Mouse (Mus musculus) liver, postnatal 0 days (tissue): ENCODE measurements around the gene Wdr46. TPM values are rescaled to one million over a fixed set of nuclear protein-coding genes. Genes with fewer than 3 reads are reported as not detected.

Source experiments
- ATAC-seq: fragments of 200-750 bp; cut with Nextera tagmentation; 2 replicates; pipeline ENCODE4 v1.8.0; 2017; ENCODE audit warnings: mild to moderate bottlenecking, moderate library complexity
- DNase-seq: peaks from one replicate; pipeline ENCODE4 v3.0.0-alpha.2; 2016
- H3K27ac ChIP-seq: fragments of 300-500 bp; sonication (generic); 2 replicates; pipeline ENCODE4 v1.5.1; 2014; ENCODE audit warnings: antibody characterized with exemption, moderate library complexity, mild to moderate bottlenecking, low read depth
- H3K27me3 ChIP-seq: fragments of 300-500 bp; sonication (generic); 2 replicates; pipeline ENCODE4 v1.6.1; 2014; ENCODE audit warnings: low read length, control low read depth, mixed read lengths; ENCODE audit not compliant: insufficient read depth
- H3K36me3 ChIP-seq: fragments of 300-500 bp; sonication (generic); replicated peaks from 2 replicates; pipeline ENCODE4 v1.6.1; 2014; ENCODE audit warnings: mild to moderate bottlenecking, control low read depth, low read length, moderate library complexity, mixed read lengths; ENCODE audit not compliant: insufficient read depth
- H3K4me1 ChIP-seq: fragments of 300-500 bp; sonication (generic); 2 replicates; pipeline ENCODE4 v1.6.1; 2014; ENCODE audit warnings: antibody characterized with exemption, mild to moderate bottlenecking, control low read depth; ENCODE audit not compliant: insufficient read depth
- H3K4me2 ChIP-seq: fragments of 300-500 bp; sonication (generic); 2 replicates; pipeline ENCODE4 v1.6.1; 2014; ENCODE audit warnings: low read depth, mild to moderate bottlenecking, low read length, moderate library complexity, mixed read lengths
- H3K4me3 ChIP-seq: fragments of 300-500 bp; sonication (generic); 2 replicates; pipeline ENCODE4 v1.5.1; 2014; ENCODE audit warnings: low read depth, low read length
- H3K9ac ChIP-seq: fragments of 300-500 bp; sonication (generic); replicated peaks from 2 replicates; pipeline ENCODE4 v1.6.1; 2014; ENCODE audit warnings: mild to moderate bottlenecking, moderate library complexity
- H3K9me3 ChIP-seq: fragments of 300-500 bp; sonication (generic); 2 replicates; pipeline ENCODE4 v1.6.1; 2016; ENCODE audit warnings: mild to moderate bottlenecking, control low read depth, low read length, mixed read lengths
- CTCF ChIP-seq: sonication (generic); IDR thresholded peaks from 2 replicates; pipeline ENCODE4 v1.5.1; 2016; ENCODE audit warnings: antibody characterized with exemption, low read depth
- EP300 ChIP-seq: IDR thresholded peaks from 2 replicates; pipeline ENCODE4 v1.6.1; 2016; ENCODE audit warnings: antibody characterized with exemption, low read depth, mild to moderate bottlenecking
- WGBS: fragments of 180-500 bp; shearing (Covaris S2); extraction: QIAGEN DNeasy Blood & Tissue Kit; methylation state at CpG from one replicate; pipeline ENCODE4 v1.1.7; 2014; ENCODE audit not compliant: insufficient replicate concordance; 5-methylcytosine and 5-hydroxymethylcytosine counted together
- polyA plus RNA-seq: library from polyadenylated mRNA; unstranded; fragments of >200 nt; fragmentation: Nextera tagmentation; extraction: Ambion mirVana; gene quantifications from 2 replicates; pipeline ENCODE4 v1.2.1, GENCODE M21; 2015

The Wdr46 gene
- polyA plus RNA-seq, 1 experiment from 2014 or later = 12.7 TPM

DNA sequence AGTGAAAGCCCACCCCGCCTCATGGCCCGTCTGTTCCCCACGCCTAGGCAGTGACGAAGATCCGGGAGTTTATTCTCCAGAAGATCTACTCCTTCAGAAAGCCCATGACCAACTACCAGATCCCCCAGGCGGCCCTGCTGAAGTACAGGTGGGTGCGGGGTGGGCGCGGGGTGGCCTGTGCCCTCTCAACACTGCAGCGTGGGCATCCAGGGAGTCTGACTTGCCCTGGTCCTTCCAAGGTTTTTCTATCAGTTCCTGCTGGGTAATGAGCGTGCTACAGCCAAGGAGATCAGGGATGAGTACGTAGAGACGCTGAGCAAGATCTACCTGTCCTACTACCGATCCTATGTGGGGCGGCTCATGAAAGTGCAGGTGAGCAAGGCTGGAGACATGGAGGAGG lies 19.5 kb downstream of the Wdr46 start:
- H3K27ac ChIP-seq = no peak overlapping the region
- H3K4me1 ChIP-seq = peaks cover 6% of the 10 kb centered on the region
- DNase-seq = no peak
- no peak overlapping the region for H3K9ac ChIP-seq
- H3K4me3 ChIP-seq = no peak overlapping the region
- H3K36me3 ChIP-seq = peaks cover 38% of the 10 kb centered on the region
- no peaks in the 10 kb centered on the region for H3K9me3 ChIP-seq
- H3K27me3 ChIP-seq = no peaks in the 10 kb centered on the region
- no peak for ATAC-seq
- TF ChIP-seq CTCF (no peak), EP300 (no peak)
- H3K4me2 ChIP-seq = no peak overlapping the region
- WGBS = 91% methylated on average over 15 of the region's 15 CpGs

DNA sequence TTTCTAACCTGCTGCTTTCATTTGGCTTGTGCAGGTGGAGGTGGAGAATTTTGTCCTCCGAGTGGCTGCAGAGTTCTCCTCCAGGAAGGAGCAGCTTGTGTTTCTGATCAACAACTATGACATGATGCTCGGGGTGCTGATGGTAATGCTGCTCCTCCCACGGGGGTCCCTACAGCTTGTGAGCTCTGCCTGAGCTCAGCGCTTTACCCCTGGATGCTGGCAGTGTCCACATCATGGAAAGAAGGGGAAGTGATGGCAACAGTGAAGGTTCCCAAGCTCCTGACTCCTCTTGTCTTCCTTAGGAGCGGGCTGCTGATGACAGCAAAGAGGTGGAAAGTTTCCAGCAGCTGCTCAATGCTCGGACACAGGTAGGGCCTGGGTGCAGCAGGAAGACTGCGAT lies 22.4 kb downstream of the Wdr46 start:
- ATAC-seq (no peak), DNase-seq (no peak)
- no peak overlapping the region for H3K4me3 ChIP-seq
- H3K27ac ChIP-seq = no peak overlapping the region
- H3K4me2 ChIP-seq = no peak overlapping the region
- H3K36me3 ChIP-seq = peaks cover 37% of the 10 kb centered on the region
- H3K4me1 ChIP-seq = no peaks in the 10 kb centered on the region
- WGBS = 91% methylated on average over 7 of the region's 7 CpGs
- H3K27me3 ChIP-seq = no peaks in the 10 kb centered on the region
- H3K9ac ChIP-seq = no peak overlapping the region
- TF ChIP-seq EP300 = no peak
- no peak for TF ChIP-seq CTCF
- no peaks in the 10 kb centered on the region for H3K9me3 ChIP-seq

DNA sequence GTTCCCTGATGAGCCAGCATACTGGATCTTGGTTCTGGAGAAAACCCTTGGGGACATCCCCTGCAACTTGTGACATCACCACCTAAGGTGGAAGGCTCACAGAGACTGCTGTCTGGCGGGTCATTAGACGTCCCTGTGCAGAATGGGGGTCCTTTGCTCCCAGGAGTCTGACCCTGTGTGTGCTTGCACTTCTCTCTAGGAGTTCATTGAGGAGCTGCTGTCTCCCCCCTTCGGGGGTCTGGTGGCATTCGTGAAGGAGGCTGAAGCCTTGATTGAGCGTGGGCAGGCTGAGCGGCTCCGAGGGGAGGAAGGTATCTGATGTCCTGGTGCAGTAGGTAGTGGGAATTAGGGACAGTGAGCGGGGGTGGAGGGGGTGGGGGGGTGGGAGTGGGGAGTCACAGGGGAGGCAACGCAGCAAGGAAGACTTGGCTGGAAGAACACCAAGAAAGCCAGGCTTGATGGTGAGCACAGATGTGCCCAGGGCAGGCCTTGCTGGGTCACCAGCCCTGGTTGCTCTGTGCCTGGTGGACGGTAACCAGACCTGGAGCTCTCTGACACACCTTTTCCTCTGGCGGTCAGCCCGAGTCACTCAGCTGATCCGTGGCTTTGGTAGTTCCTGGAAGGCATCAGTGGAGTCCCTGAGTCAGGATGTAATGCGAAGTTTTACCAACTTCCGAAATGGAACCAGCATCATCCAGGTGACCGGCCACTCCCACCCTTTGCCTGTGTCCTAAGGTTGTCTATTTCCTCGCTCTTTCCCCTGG lies 24.8 kb downstream of the Wdr46 start:
- ATAC-seq (no peak), DNase-seq (no peak)
- no peak overlapping the region for H3K4me3 ChIP-seq
- H3K36me3 ChIP-seq = peaks cover 14% of the 10 kb centered on the region
- no peak overlapping the region for H3K4me2 ChIP-seq
- H3K27ac ChIP-seq = no peak overlapping the region
- 84% methylated on average over 17 of the region's 17 CpGs for WGBS
- peaks cover 3% of the 10 kb centered on the region; the same call in 1 of the 2 replicates for H3K9me3 ChIP-seq
- no peaks in the 10 kb centered on the region for H3K27me3 ChIP-seq
- TF ChIP-seq EP300 = no peak
- no peak for TF ChIP-seq CTCF
- H3K4me1 ChIP-seq = no peaks in the 10 kb centered on the region
- H3K9ac ChIP-seq = no peak overlapping the region

DNA sequence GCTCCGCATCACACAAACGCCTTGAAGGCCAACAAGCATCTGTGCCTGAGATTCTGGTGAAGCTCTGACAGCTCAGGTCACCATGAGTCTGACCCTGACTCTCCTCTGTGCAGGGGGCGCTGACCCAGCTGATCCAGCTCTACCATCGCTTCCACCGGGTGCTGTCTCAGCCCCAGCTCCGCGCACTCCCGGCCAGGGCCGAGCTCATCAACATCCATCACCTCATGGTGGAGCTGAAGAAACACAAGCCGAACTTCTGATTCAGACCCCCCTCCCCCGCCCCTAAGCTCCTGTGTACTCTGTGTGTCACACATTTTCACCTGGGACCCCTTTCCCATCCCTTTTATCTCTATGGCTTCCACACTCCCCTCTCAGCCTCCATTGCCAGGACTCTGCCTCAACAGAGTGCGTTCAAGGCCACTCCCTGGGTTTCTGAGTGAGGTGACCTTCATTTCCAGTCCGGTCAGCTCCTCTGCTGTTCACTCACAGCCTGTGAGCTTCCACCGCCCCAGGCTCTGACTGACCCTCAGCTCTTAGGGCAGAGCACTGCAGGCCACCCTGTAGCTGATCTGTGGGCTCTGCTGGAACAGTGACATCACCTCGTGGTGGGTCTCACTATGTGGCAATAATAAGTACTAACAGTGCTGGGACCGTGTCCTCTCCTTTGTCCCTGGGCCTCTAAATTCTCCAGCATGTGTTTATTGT lies 25.5 kb downstream of the Wdr46 start:
- WGBS = 84% methylated on average over 16 of the region's 16 CpGs
- no peak overlapping the region for H3K4me2 ChIP-seq
- H3K36me3 ChIP-seq = peaks cover 12% of the 10 kb centered on the region
- H3K9me3 ChIP-seq = peaks cover 7% of the 10 kb centered on the region; the same call in 1 of the 2 replicates
- no peak overlapping the region for H3K27ac ChIP-seq
- no peak overlapping the region for H3K9ac ChIP-seq
- ATAC-seq (no peak), DNase-seq (no peak)
- no peaks in the 10 kb centered on the region for H3K27me3 ChIP-seq
- no peaks in the 10 kb centered on the region for H3K4me1 ChIP-seq
- TF ChIP-seq EP300 = no peak
- no peak for TF ChIP-seq CTCF
- H3K4me3 ChIP-seq = no peak overlapping the region

DNA sequence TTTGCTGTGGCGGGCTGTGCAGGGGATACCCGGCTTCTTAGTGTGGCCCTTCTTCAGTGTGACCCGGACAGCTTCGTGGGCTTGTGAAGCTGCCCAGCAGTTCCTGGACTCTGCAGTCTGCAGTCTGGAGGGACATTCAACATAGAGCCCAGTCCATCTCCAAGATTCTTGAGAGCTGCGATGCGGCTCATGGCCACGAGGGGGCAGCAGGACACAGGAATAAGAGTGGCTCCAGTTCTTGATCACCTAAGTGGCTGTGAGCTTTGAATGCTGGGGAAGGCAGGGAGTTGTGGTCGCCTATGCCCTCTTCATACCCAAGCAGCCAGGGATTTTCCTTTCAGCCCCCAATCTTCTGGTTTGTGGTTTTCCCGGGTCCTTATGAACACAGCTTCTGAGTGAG lies 28.0 kb downstream of the Wdr46 start:
- peak; percentile 89 for DNase-seq
- Histone ChIP-seq H3K4me3 (no peak overlapping the region), H3K9ac (no peak overlapping the region), H3K9me3 (peaks cover 7% of the 10 kb centered on the region; the same call in 1 of the 2 replicates), H3K27me3 (no peaks in the 10 kb centered on the region), H3K4me1 (no peaks in the 10 kb centered on the region), H3K36me3 (peaks cover 6% of the 10 kb centered on the region; the same call in 1 of the 2 replicates), H3K4me2 (no peak overlapping the region), H3K27ac (no peak overlapping the region)
- no peak for TF ChIP-seq EP300
- peak; percentile 96 for TF ChIP-seq CTCF
- ATAC-seq = peak; percentile 83
- 2% methylated on average over 9 of the region's 9 CpGs for WGBS

DNA sequence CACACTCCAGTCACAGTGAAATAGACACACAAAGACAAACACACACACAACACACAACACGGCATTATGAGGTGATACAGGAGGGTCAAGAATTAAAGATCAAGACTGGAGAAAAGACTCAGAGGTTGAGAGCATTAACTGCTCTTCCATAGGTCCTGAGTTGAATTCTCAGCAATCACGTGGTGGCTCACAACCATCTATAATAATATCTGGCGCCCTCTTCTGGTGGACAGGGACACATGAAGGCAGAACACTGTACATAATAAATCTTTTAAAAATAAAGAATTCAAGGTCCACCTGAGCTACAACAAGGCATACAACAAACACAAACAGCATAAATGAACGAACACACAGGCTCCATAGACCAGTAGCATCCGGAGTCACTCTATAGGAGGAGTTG lies 28.5 kb downstream of the Wdr46 start:
- Histone ChIP-seq H3K9ac (no peak overlapping the region), H3K9me3 (peaks cover 7% of the 10 kb centered on the region; the same call in 1 of the 2 replicates), H3K36me3 (peaks cover 6% of the 10 kb centered on the region; the same call in 1 of the 2 replicates), H3K4me3 (no peak overlapping the region), H3K4me1 (no peaks in the 10 kb centered on the region), H3K27me3 (no peaks in the 10 kb centered on the region), H3K27ac (no peak overlapping the region), H3K4me2 (no peak overlapping the region)
- WGBS = 33% methylated on average over 5 of the region's 5 CpGs
- DNase-seq (no peak), ATAC-seq (peak; percentile 78)
- TF ChIP-seq EP300 = no peak
- peak; percentile 53 for TF ChIP-seq CTCF
